Mouse (Mus musculus) heart, embryonic 15.5 days (tissue): Measurements from ENCODE around the gene Tulp1. TPM values are rescaled to one million over a fixed set of nuclear protein-coding genes. Genes with fewer than 3 reads are reported as not detected.
A peak's percentile ranks its signal among the peaks of the same experiment; 100 is the strongest.
"Not testable (repeated sequence)": the region's sequence is repeated elsewhere in the genome, so short reads cannot be mapped to it uniquely, and the experiment has no call there.

ENCODE experiments used
- ATAC-seq: fragments of 200-750 bp; cut with Nextera tagmentation; replicated peaks from 2 replicates; pipeline ENCODE4 v1.8.0; 2017; ENCODE audit warnings: low read depth, moderate TSS enrichment; ENCODE audit not compliant: insufficient number of reproducible peaks, insufficient read depth, low FRiP score
- H3K27ac ChIP-seq: fragments of 300-500 bp; sonication (generic); 2 replicates; pipeline ENCODE4 v1.5.1; 2015; ENCODE audit warnings: mild to moderate bottlenecking, inconsistent platforms
- H3K27me3 ChIP-seq: fragments of 300-500 bp; sonication (generic); 2 replicates; pipeline ENCODE4 v1.6.1; 2015; ENCODE audit warnings: inconsistent platforms
- H3K36me3 ChIP-seq: fragments of 300-500 bp; sonication (generic); 2 replicates; pipeline ENCODE4 v1.6.1; 2015; ENCODE audit warnings: mild to moderate bottlenecking, inconsistent platforms
- H3K4me1 ChIP-seq: fragments of 300-500 bp; sonication (generic); replicated peaks from 2 replicates; pipeline ENCODE4 v1.6.1; 2015; ENCODE audit warnings: inconsistent platforms
- H3K4me2 ChIP-seq: fragments of 300-500 bp; sonication (generic); 2 replicates; pipeline ENCODE4 v1.6.1; 2015; ENCODE audit warnings: inconsistent platforms, mild to moderate bottlenecking, moderate library complexity
- H3K4me3 ChIP-seq: fragments of 300-500 bp; sonication (generic); 2 replicates; pipeline ENCODE4 v1.5.1; 2015; ENCODE audit warnings: mild to moderate bottlenecking, inconsistent platforms
- H3K9ac ChIP-seq: fragments of 300-500 bp; sonication (generic); 2 replicates; pipeline ENCODE4 v1.6.1; 2015; ENCODE audit warnings: mild to moderate bottlenecking, inconsistent platforms
- H3K9me3 ChIP-seq: fragments of 300-500 bp; sonication (generic); replicated peaks from 2 replicates; pipeline ENCODE4 v1.6.1; 2016; ENCODE audit warnings: inconsistent platforms
- WGBS: fragments of 180-500 bp; shearing (Covaris S2); methylation state at CpG from one replicate; pipeline ENCODE4 v1.1.7; 2015; ENCODE audit warnings: mixed read lengths; 5-methylcytosine and 5-hydroxymethylcytosine counted together
- polyA plus RNA-seq: library from polyadenylated mRNA; unstranded; fragments of >200 nt; fragmentation: Nextera tagmentation; extraction: Ambion mirVana; gene quantifications from 2 replicates; pipeline ENCODE4 v1.2.1, GENCODE M21; 2015

Gene Tulp1
- polyA plus RNA-seq, 1 experiment from 2014 or later: 2.6 TPM

GRCm38 (mm10) chr17:28368449-28368848 is 3.4 kb upstream of the Tulp1 start:
- no peaks in the 10 kb centered on the region for H3K36me3 ChIP-seq
- 3% methylated on average over 13 of the region's 13 CpGs for WGBS
- no peaks in the 10 kb centered on the region for H3K9me3 ChIP-seq
- no peak overlapping the region for H3K27ac ChIP-seq
- no peak for ATAC-seq
- H3K27me3 ChIP-seq: peaks cover 21% of the 10 kb centered on the region
- H3K9ac ChIP-seq: no peak overlapping the region
- H3K4me2 ChIP-seq: 0 out of 2 replicates have a peak overlapping the region, but pooled peaks have one; percentile 1
- peaks cover 18% of the 10 kb centered on the region for H3K4me1 ChIP-seq
- H3K4me3 ChIP-seq: no peak overlapping the region

GRCm38 (mm10) chr17:28363507-28363906 is 1.5 kb downstream of the Tulp1 start:
- no peak overlapping the region for H3K9ac ChIP-seq
- no peaks in the 10 kb centered on the region for H3K36me3 ChIP-seq
- no peaks in the 10 kb centered on the region for H3K9me3 ChIP-seq

GRCm38 (mm10) chr17:28362653-28363292 is 2.2 kb downstream of the Tulp1 start:
- Histone ChIP-seq H3K27me3 (peaks cover 70% of the 10 kb centered on the region), H3K4me1 (peaks cover 31% of the 10 kb centered on the region), H3K9me3 (no peaks in the 10 kb centered on the region)

More at GRCm38 (mm10) chr17:28363507-28363906, 1.5 kb downstream of the Tulp1 start:
- no peak for ATAC-seq
- H3K4me3 ChIP-seq: peak overlapping the region; percentile 45; the same call in 1 of the 2 replicates
- H3K27me3 ChIP-seq: peaks cover 65% of the 10 kb centered on the region
- peaks cover 29% of the 10 kb centered on the region for H3K4me1 ChIP-seq
- peak overlapping the region; percentile 65 for H3K4me2 ChIP-seq
- WGBS: 23% methylated on average over 6 of the region's 6 CpGs
- H3K27ac ChIP-seq: no peak overlapping the region

GRCm38 (mm10) chr17:28361921-28362652 is 2.9 kb downstream of the Tulp1 start:
- H3K9me3 ChIP-seq: no peaks in the 10 kb centered on the region
- peak overlapping the region; percentile 65 for H3K4me2 ChIP-seq
- H3K27me3 ChIP-seq: peaks cover 72% of the 10 kb centered on the region
- H3K4me1 ChIP-seq: peaks cover 31% of the 10 kb centered on the region
- ATAC-seq: no peak
- H3K27ac ChIP-seq: no peak overlapping the region
- H3K9ac ChIP-seq: peak overlapping the region; percentile 15; the same call in 1 of the 2 replicates
- H3K36me3 ChIP-seq: no peaks in the 10 kb centered on the region
- H3K4me3 ChIP-seq: peak overlapping the region; percentile 45
- 39% methylated on average over 11 of the region's 11 CpGs for WGBS

More at GRCm38 (mm10) chr17:28362653-28363292, 2.2 kb downstream of the Tulp1 start:
- no peaks in the 10 kb centered on the region for H3K36me3 ChIP-seq
- 4% methylated on average over 25 of the region's 25 CpGs for WGBS
- peak overlapping the region; percentile 15 for H3K9ac ChIP-seq
- peak overlapping the region; percentile 65 for H3K4me2 ChIP-seq
- H3K4me3 ChIP-seq: peak overlapping the region; percentile 45
- ATAC-seq: 0 out of 2 replicates have a peak, but pooled peaks have one; percentile 8
- no peak overlapping the region for H3K27ac ChIP-seq

GRCm38 (mm10) chr17:28360531-28361277 is 4.3 kb downstream of the Tulp1 start:
- no peaks in the 10 kb centered on the region for H3K36me3 ChIP-seq
- no peak overlapping the region for H3K4me2 ChIP-seq
- peaks cover 72% of the 10 kb centered on the region for H3K27me3 ChIP-seq
- peaks cover 36% of the 10 kb centered on the region for H3K4me1 ChIP-seq
- H3K9ac ChIP-seq: no peak overlapping the region
- H3K27ac ChIP-seq: no peak overlapping the region
- 79% methylated on average over 9 of the region's 9 CpGs for WGBS
- no peak for ATAC-seq
- H3K4me3 ChIP-seq: no peak overlapping the region
- no peaks in the 10 kb centered on the region for H3K9me3 ChIP-seq

GRCm38 (mm10) chr17:28358576-28359261 is 6.3 kb downstream of the Tulp1 start:
- H3K27me3 ChIP-seq: peaks cover 60% of the 10 kb centered on the region
- H3K9me3 ChIP-seq, H3K27ac ChIP-seq, H3K36me3 ChIP-seq, H3K9ac ChIP-seq, H3K4me3 ChIP-seq, H3K4me2 ChIP-seq, ATAC-seq: not testable (repeated sequence)
- WGBS: 18% methylated on average over 23 of the region's 24 CpGs
- H3K4me1 ChIP-seq: peaks cover 23% of the 10 kb centered on the region

- Histone ChIP-seq H3K9me3 (no peaks in the 10 kb centered on the region), H3K4me1 (peaks cover 21% of the 10 kb centered on the region), H3K36me3 (no peaks in the 10 kb centered on the region), H3K4me3 (no peak overlapping the region), H3K27me3 (peaks cover 57% of the 10 kb centered on the region), H3K27ac (no peak overlapping the region), H3K9ac (no peak overlapping the region), H3K4me2 (no peak overlapping the region)
- no peak for ATAC-seq
- 67% methylated on average over 12 of the region's 12 CpGs for WGBS
These were observed 9.2 kb downstream of the Tulp1 start for GRCm38 (mm10) chr17:28355871-28356270.

- Histone ChIP-seq H3K27me3 (peaks cover 27% of the 10 kb centered on the region), H3K4me2 (peak overlapping the region; percentile 98), H3K36me3 (no peaks in the 10 kb centered on the region), H3K9me3 (no peaks in the 10 kb centered on the region), H3K4me3 (peak overlapping the region; percentile 93; the same call in 1 of the 2 replicates), H3K27ac (no peak overlapping the region; the same call in 1 of the 2 replicates), H3K4me1 (peaks cover 35% of the 10 kb centered on the region), H3K9ac (no peak overlapping the region)
- WGBS: 37% methylated on average over 11 of the region's 11 CpGs
- ATAC-seq: no peak
These were observed 13.0 kb downstream of the Tulp1 start for GRCm38 (mm10) chr17:28352018-28352417.

- Histone ChIP-seq H3K9me3 (no peaks in the 10 kb centered on the region), H3K36me3 (no peaks in the 10 kb centered on the region), H3K4me3 (peak overlapping the region; percentile 93), H3K9ac (peak overlapping the region; percentile 74), H3K4me2 (peak overlapping the region; percentile 98), H3K27me3 (peaks cover 27% of the 10 kb centered on the region), H3K4me1 (peaks cover 40% of the 10 kb centered on the region), H3K27ac (peak overlapping the region; percentile 96)
- no peak for ATAC-seq
- WGBS: 3% methylated on average over 29 of the region's 29 CpGs
These were observed 13.6 kb downstream of the Tulp1 start for GRCm38 (mm10) chr17:28351353-28351890.

- ATAC-seq: peak; percentile 81
- Histone ChIP-seq H3K4me2 (peak within 1 kb of the TSS; percentile 98), H3K9me3 (no peaks in the 10 kb centered on the region), H3K9ac (peak within 1 kb of the TSS; percentile 94), H3K27ac (peak within 1 kb of the TSS; percentile 96), H3K4me1 (peaks cover 41% of the 10 kb centered on the region), H3K27me3 (peaks cover 27% of the 10 kb centered on the region), H3K36me3 (no peaks in the 10 kb centered on the region), H3K4me3 (peak within 1 kb of the TSS; percentile 93)
- under 1% methylated on average over 56 of the region's 73 CpGs for WGBS
These were observed 14.3 kb downstream of the Tulp1 start, which contains the start of gene Tead3 for GRCm38 (mm10) chr17:28350466-28351352. TSS of gene Tead3 (minus strand) at chr17:28350817.
